Mouse (Mus musculus): Measurements from ENCODE around the gene Chd3.

DNA sequence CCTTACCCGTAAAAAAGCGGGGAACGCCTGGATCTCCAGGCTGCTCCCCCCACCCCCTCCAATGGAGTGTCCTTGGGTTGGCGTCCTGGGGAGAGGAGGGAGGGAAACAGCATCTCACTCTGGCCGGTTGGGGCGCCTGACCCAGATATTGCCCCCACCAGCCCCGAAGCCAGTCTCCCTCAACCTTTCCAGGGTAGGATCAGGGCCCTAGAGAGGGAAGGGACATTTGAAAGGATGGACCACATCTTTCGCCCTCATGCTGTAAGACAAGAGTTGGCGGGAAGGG is 42.1 kb downstream of the Chd3 start:
- TF ChIP-seq CTCF (IDR thresholded peaks at IDR 0.05; ENCODE audit: low read depth, low read length): no peak
- TF ChIP-seq POLR2A (IDR thresholded peaks at IDR 0.05; ENCODE audit: borderline replicate concordance, low read depth, low read length): no peak
